Mouse (Mus musculus): Measurements from ENCODE around the gene Lpxn. TPM values are rescaled to one million over a fixed set of nuclear protein-coding genes. Genes with fewer than 3 reads are reported as not detected.

The Lpxn gene
- total RNA-seq, 2 experiments from 2014 or later: 2.0 to 2.1 TPM

GRCm38 (mm10) chr19:12804237-12804636, 8.2 kb downstream of the Lpxn start:
- DNase-seq: no peak

GRCm38 (mm10) chr19:12805730-12806129, 9.7 kb downstream of the Lpxn start:
- DNase-seq: no peak

- no peak for DNase-seq
These were observed 10.2 kb downstream of the Lpxn start for GRCm38 (mm10) chr19:12806214-12806613.

GRCm38 (mm10) chr19:12812644-12813364, 16.8 kb downstream of the Lpxn start:
- no peak for DNase-seq

GRCm38 (mm10) chr19:12813883-12814282, 17.9 kb downstream of the Lpxn start:
- no peak for DNase-seq

- DNase-seq: no peak
These were observed 22.5 kb downstream of the Lpxn start for GRCm38 (mm10) chr19:12818507-12818906.

- DNase-seq: peak; percentile 33
These were observed 24.4 kb downstream of the Lpxn start for GRCm38 (mm10) chr19:12820383-12820782.

GRCm38 (mm10) chr19:12824549-12824948, 28.6 kb downstream of the Lpxn start:
- no peak for DNase-seq

GRCm38 (mm10) chr19:12830823-12831430, 34.9 kb downstream of the Lpxn start:
- DNase-seq: no peak

GRCm38 (mm10) chr19:12831559-12831958, 35.6 kb downstream of the Lpxn start:
- no peak for DNase-seq

- DNase-seq: no peak
These were observed 37.6 kb downstream of the Lpxn start for GRCm38 (mm10) chr19:12833625-12834024.

- DNase-seq: no peak
These were observed 42.5 kb downstream of the Lpxn start for GRCm38 (mm10) chr19:12838507-12838906.

GRCm38 (mm10) chr19:12846382-12846781, 50.4 kb downstream of the Lpxn start, which contains the start of gene Gm5244:
Gene Gm5244 (plus strand): TSS chr19:12846682.
- no peak for DNase-seq

- no peak for DNase-seq
These were observed 61.0 kb downstream of the Lpxn start, which contains the start of gene Olfr1444 for GRCm38 (mm10) chr19:12856983-12857382. Gene Olfr1444 (plus strand): TSS chr19:12857283.

Other genes starting within 250 kb of the Lpxn start
- 10 to 100 TPM; 20.3 to 53.3 TPM for gene Gm4952, start 196.2 kb upstream of the Lpxn start, total RNA-seq (2021)
- 1 to 10 TPM; 4.0 to 6.2 TPM for gene Glyat, start 162.9 kb upstream of the Lpxn start, total RNA-seq (2021)
- gene Olfr1442, start 125.8 kb upstream of the Lpxn start, total RNA-seq (2021): not detected
- not detected for gene Olfr1443, start 118.1 kb upstream of the Lpxn start, total RNA-seq (2021)
- gene Keg1, start 100.4 kb upstream of the Lpxn start, total RNA-seq (2021): 1 to 10 TPM; 3.3 to 5.8 TPM
- gene Cntf, start 30.6 kb upstream of the Lpxn start, total RNA-seq (2021): 1 to 10 TPM; 2.9 to 3.5 TPM
- 10 to 100 TPM; 80.6 to 86.3 TPM for gene Zfp91, start 67 bp upstream of the Lpxn start, total RNA-seq (2021)
- not detected for gene Gm5244, start 50.5 kb downstream of the Lpxn start, total RNA-seq (2021)
- not detected for gene Olfr1444, start 61.1 kb downstream of the Lpxn start, total RNA-seq (2021)
- not detected for gene Olfr1445, start 87.7 kb downstream of the Lpxn start, total RNA-seq (2021)
- not detected for gene Olfr1446, start 97.3 kb downstream of the Lpxn start, total RNA-seq (2021)
- not detected for gene Olfr1447, start 107.5 kb downstream of the Lpxn start, total RNA-seq (2021)
- gene Olfr1448, start 128.2 kb downstream of the Lpxn start, total RNA-seq (2021): not detected
- not detected for gene Olfr1449, start 134.6 kb downstream of the Lpxn start, total RNA-seq (2021)
- gene Olfr1450, start 154.1 kb downstream of the Lpxn start, total RNA-seq (2021): not detected
- not detected for gene Olfr1451, start 198.8 kb downstream of the Lpxn start, total RNA-seq (2021)
- gene Olfr1453, start 232.1 kb downstream of the Lpxn start, total RNA-seq (2021): not detected